Mouse (Mus musculus) MEL (cell line): ENCODE results near the gene Klf12. TPM values are rescaled to one million over a fixed set of nuclear protein-coding genes. Genes with fewer than 3 reads are reported as not detected.

ENCODE experiments used
- DNase-seq: peaks from one replicate; pipeline ENCODE4 v3.0.0; 2011; ENCODE audit warnings: low read depth, low spot score
- H3K27ac ChIP-seq: 2 replicates; pipeline ENCODE4 v1.5.1; 2012; ENCODE audit warnings: low read depth, mild to moderate bottlenecking, control low read depth, low read length, moderate library complexity; ENCODE audit not compliant: control insufficient read depth
- H3K27me3 ChIP-seq, 2 experiments: fragments of 150-350 bp in 1 of 2; sonication (generic) in 1 of 2; 2 replicates each; pipeline ENCODE4 v1.6.1; 2012; ENCODE audit warnings: low read length in 2 of 2, mild to moderate bottlenecking in 2 of 2, improper control_type of control experiment in 1 of 2, moderate library complexity in 1 of 2; ENCODE audit not compliant: insufficient read depth in 2 of 2, control insufficient read depth in 1 of 2
- H3K36me3 ChIP-seq, 2 experiments: 2 replicates each; pipeline ENCODE4 v1.6.1; 2012 to 2014; ENCODE audit warnings: low read length in 2 of 2, improper control_type of control experiment in 1 of 2, inconsistent platforms in 1 of 2, mild to moderate bottlenecking in 1 of 2; ENCODE audit not compliant: insufficient read depth in 2 of 2, control insufficient read depth in 1 of 2
- H3K4me1 ChIP-seq, 2 experiments: fragments of 150-350 bp in 1 of 2; sonication (generic) in 1 of 2; 2 replicates each; pipeline ENCODE4 v1.6.1; 2012; ENCODE audit warnings: low read length in 2 of 2, improper control_type of control experiment in 1 of 2, mild to moderate bottlenecking in 1 of 2; ENCODE audit not compliant: insufficient read depth in 2 of 2, control insufficient read depth in 1 of 2
- H3K4me3 ChIP-seq, 2 experiments: fragments of 150-350 bp in 1 of 2; sonication (generic) in 1 of 2; 2 replicates each; pipeline ENCODE4 v1.5.1; 2012; ENCODE audit warnings: low read depth in 2 of 2, low read length in 2 of 2, mild to moderate bottlenecking in 2 of 2, moderate library complexity in 2 of 2, control low read depth in 1 of 2, improper control_type of control experiment in 1 of 2; ENCODE audit not compliant: control insufficient read depth in 1 of 2, insufficient read depth in 1 of 2
- H3K79me2 ChIP-seq: 2 replicates; pipeline ENCODE4 v1.6.1; 2012; ENCODE audit warnings: mild to moderate bottlenecking, low read length, moderate library complexity; ENCODE audit not compliant: control insufficient read depth, poor library complexity, insufficient read depth
- H3K9ac ChIP-seq: 2 replicates; pipeline ENCODE4 v1.6.1; 2012; ENCODE audit warnings: low read depth, mild to moderate bottlenecking, control low read depth, low read length, moderate library complexity; ENCODE audit not compliant: control insufficient read depth, poor library complexity, severe bottlenecking
- H3K9me3 ChIP-seq: fragments of 150-350 bp; sonication (generic); replicated peaks from 2 replicates; pipeline ENCODE4 v1.6.1; 2012; ENCODE audit warnings: mild to moderate bottlenecking, low read length, improper control_type of control experiment, moderate library complexity; ENCODE audit not compliant: insufficient read depth
- BHLHE40 ChIP-seq: IDR thresholded peaks from 2 replicates; pipeline ENCODE4 v1.6.1; 2012; ENCODE audit warnings: low read depth, mild to moderate bottlenecking, inconsistent platforms, low read length, improper control_type of control experiment, borderline replicate concordance
- CHD2 ChIP-seq: IDR thresholded peaks from 2 replicates; pipeline ENCODE4 v1.6.1; 2011; ENCODE audit warnings: low read length, improper control_type of control experiment
- CTCF ChIP-seq, 3 experiments: IDR thresholded peaks in 2 of 3; conservative IDR thresholded peaks in 1 of 3; 2 replicates each; pipeline ENCODE4 v1.5.1; 2011 to 2012; ENCODE audit warnings: low read length in 3 of 3, low read depth in 2 of 3, mild to moderate bottlenecking in 2 of 3, improper control_type of control experiment in 1 of 3, inconsistent platforms in 1 of 3, mixed read lengths in 1 of 3, moderate library complexity in 1 of 3; ENCODE audit not compliant: control insufficient read depth in 1 of 3, insufficient read depth in 1 of 3, poor library complexity in 1 of 3, severe bottlenecking in 1 of 3
- HCFC1 ChIP-seq: IDR thresholded peaks from 2 replicates; pipeline ENCODE4 v1.6.1; 2012; ENCODE audit warnings: low read depth, mild to moderate bottlenecking, inconsistent platforms, low read length, improper control_type of control experiment, moderate library complexity
- JUND ChIP-seq: IDR thresholded peaks from 2 replicates; pipeline ENCODE4 v1.6.1; 2011; ENCODE audit warnings: low read depth, mild to moderate bottlenecking, improper control_type of control experiment, low read length
- KAT2A ChIP-seq: conservative IDR thresholded peaks from 2 replicates; pipeline ENCODE4 v1.6.1; 2012; ENCODE audit warnings: low read depth, low read length, improper control_type of control experiment, inconsistent platforms
- MAFK ChIP-seq: IDR thresholded peaks from 2 replicates; pipeline ENCODE4 v1.6.1; 2011; ENCODE audit warnings: low read depth, mild to moderate bottlenecking, low read length, improper control_type of control experiment, borderline replicate concordance
- MAX ChIP-seq: IDR thresholded peaks from 2 replicates; pipeline ENCODE4 v1.6.1; 2011; ENCODE audit warnings: low read length, improper control_type of control experiment
- MAZ ChIP-seq: IDR thresholded peaks from 2 replicates; pipeline ENCODE4 v1.6.1; 2012; ENCODE audit warnings: low read depth, mild to moderate bottlenecking, inconsistent platforms, low read length, improper control_type of control experiment
- MXI1 ChIP-seq: IDR thresholded peaks from 2 replicates; pipeline ENCODE4 v1.6.1; 2011; ENCODE audit warnings: mild to moderate bottlenecking, low read depth, low read length, improper control_type of control experiment
- MYB ChIP-seq: IDR thresholded peaks from 2 replicates; pipeline ENCODE4 v1.6.1; 2011; ENCODE audit warnings: mild to moderate bottlenecking, low read depth, low read length, improper control_type of control experiment
- MYC ChIP-seq: IDR thresholded peaks from 2 replicates; pipeline ENCODE4 v1.6.1; 2011; ENCODE audit warnings: low read depth, mild to moderate bottlenecking, low read length, improper control_type of control experiment, moderate library complexity
- NRF1 ChIP-seq: IDR thresholded peaks from 2 replicates; pipeline ENCODE4 v1.6.1; 2014; ENCODE audit warnings: low read depth, mild to moderate bottlenecking, inconsistent platforms, low read length, improper control_type of control experiment, moderate library complexity; ENCODE audit not compliant: poor library complexity, insufficient read depth, severe bottlenecking
- POLR2A ChIP-seq, 2 experiments: IDR thresholded peaks; 2 replicates each; pipeline ENCODE4 v1.6.1; 2011 to 2012; ENCODE audit warnings: low read length in 2 of 2, mild to moderate bottlenecking in 2 of 2, control low read depth in 1 of 2, improper control_type of control experiment in 1 of 2, low read depth in 1 of 2, moderate library complexity in 1 of 2; ENCODE audit not compliant: control insufficient read depth in 1 of 2, insufficient read depth in 1 of 2, poor library complexity in 1 of 2
- SMC3 ChIP-seq: IDR thresholded peaks from 2 replicates; pipeline ENCODE4 v1.6.1; 2011; ENCODE audit warnings: low read depth, low read length, improper control_type of control experiment
- TBP ChIP-seq: IDR thresholded peaks from 2 replicates; pipeline ENCODE4 v1.8.0; 2011; ENCODE audit warnings: low read depth, low read length, improper control_type of control experiment
- TCF12 ChIP-seq: IDR thresholded peaks from 2 replicates; pipeline ENCODE4 v1.6.1; 2014; ENCODE audit warnings: low read depth, mild to moderate bottlenecking, inconsistent platforms, low read length, improper control_type of control experiment, moderate library complexity
- UBTF ChIP-seq: IDR thresholded peaks from 2 replicates; pipeline ENCODE4 v1.6.1; 2012; ENCODE audit warnings: low read depth, mild to moderate bottlenecking, inconsistent platforms, low read length, improper control_type of control experiment, moderate library complexity, borderline replicate concordance; ENCODE audit not compliant: insufficient read depth
- USF2 ChIP-seq, 2 experiments: IDR thresholded peaks; 2 replicates each; pipeline ENCODE4 v1.6.1; 2011 to 2012; ENCODE audit warnings: improper control_type of control experiment in 2 of 2, low read length in 2 of 2, borderline replicate concordance in 1 of 2, inconsistent platforms in 1 of 2, low read depth in 1 of 2, mild to moderate bottlenecking in 1 of 2; ENCODE audit not compliant: insufficient read depth in 1 of 2
- ZKSCAN1 ChIP-seq: IDR thresholded peaks from 2 replicates; pipeline ENCODE4 v1.6.1; 2012; ENCODE audit warnings: low read depth, mild to moderate bottlenecking, inconsistent platforms, low read length, improper control_type of control experiment, moderate library complexity
- ZMIZ1 ChIP-seq: IDR thresholded peaks from 2 replicates; pipeline ENCODE4 v1.6.1; 2012; ENCODE audit warnings: low read depth, mild to moderate bottlenecking, inconsistent platforms, low read length, improper control_type of control experiment, moderate library complexity
- polyA plus RNA-seq, 2 experiments: library from polyadenylated mRNA; stranded (reverse) in 1 of 2; unstranded in 1 of 2; fragments of >175 nt in 1 of 2; fragments of >200 nt in 1 of 2; gene quantifications; 2 replicates each; pipeline versions ENCODE4 v1.2.1 to v1.2.4; 2012; ENCODE audit warnings: low replicate concordance in 2 of 2, low read depth in 1 of 2; ENCODE audit not compliant: insufficient read length in 2 of 2, insufficient read depth in 1 of 2, missing spikeins in 1 of 2
- total RNA-seq: library from RNA; depleted of rRNA; stranded (reverse); fragments of 300-350 nt; gene quantifications from 2 replicates; pipeline ENCODE4 v1.2.3, GENCODE M21; 2012

The Klf12 gene
- total and polyA plus RNA-seq, 3 experiments = 0.42 to 1.2 TPM; not detected in 1

GRCm38 (mm10) chr14:100207081-100207480 is 77.4 kb downstream of the Klf12 start:
- no peak overlapping the region for H3K9ac ChIP-seq
- no peaks in the 10 kb centered on the region for H3K36me3 ChIP-seq
- DNase-seq = no peak
- H3K9me3 ChIP-seq = no peaks in the 10 kb centered on the region
- H3K4me3 ChIP-seq = no peak overlapping the region
- no peaks in the 10 kb centered on the region for H3K27me3 ChIP-seq
- no peaks in the 10 kb centered on the region for H3K4me1 ChIP-seq
- no peak for TF ChIP-seq MAFK
- no peak for TF ChIP-seq ZMIZ1
- TF ChIP-seq MYB = no peak
- TF ChIP-seq MAZ = no peak
- no peak for TF ChIP-seq CHD2
- TF ChIP-seq HCFC1 = no peak
- no peak for TF ChIP-seq NRF1
- no peak for TF ChIP-seq CTCF (IDR thresholded peaks at IDR 0.05 in 2 of 3, conservative IDR thresholded peaks at IDR 0.05 in 1 of 3; ENCODE audit: control insufficient read depth in 1 of 3, insufficient read depth in 1 of 3, low read depth in 2 of 3, low read length in 3 of 3, poor library complexity in 1 of 3, severe bottlenecking in 1 of 3)
- TF ChIP-seq MYC = no peak
- no peak for TF ChIP-seq JUND
- no peak for TF ChIP-seq KAT2A
- no peak for TF ChIP-seq SMC3
- no peak for TF ChIP-seq MXI1
- H3K79me2 ChIP-seq = no peaks in the 10 kb centered on the region
- H3K27ac ChIP-seq = no peak overlapping the region

- Histone ChIP-seq H3K9ac (no peak overlapping the region), H3K79me2 (no peaks in the 10 kb centered on the region), H3K4me3 (no peak overlapping the region), H3K36me3 (no peaks in the 10 kb centered on the region), H3K27me3 (no peaks in the 10 kb centered on the region), H3K27ac (no peak overlapping the region), H3K4me1 (no peaks in the 10 kb centered on the region), H3K9me3 (no peaks in the 10 kb centered on the region)
- TF ChIP-seq ZMIZ1 (no peak), MAFK (no peak), BHLHE40 (no peak), TBP (no peak), POLR2A (IDR thresholded peaks at IDR 0.05; ENCODE audit: control insufficient read depth in 1 of 2, insufficient read depth in 1 of 2, low read depth in 1 of 2, low read length in 2 of 2, poor library complexity in 1 of 2) (no peak), MXI1 (no peak), ZKSCAN1 (no peak), TCF12 (no peak), USF2 (IDR thresholded peaks at IDR 0.05; ENCODE audit: borderline replicate concordance in 1 of 2, insufficient read depth in 1 of 2, low read depth in 1 of 2, low read length in 2 of 2) (no peak), MAX (no peak), UBTF (no peak), CTCF (IDR thresholded peaks at IDR 0.05 in 2 of 3, conservative IDR thresholded peaks at IDR 0.05 in 1 of 3; ENCODE audit: control insufficient read depth in 1 of 3, insufficient read depth in 1 of 3, low read depth in 2 of 3, low read length in 3 of 3, poor library complexity in 1 of 3, severe bottlenecking in 1 of 3) (no peak), MYC (no peak), CHD2 (no peak)
- DNase-seq = no peak
These were observed 78.3 kb downstream of the Klf12 start for GRCm38 (mm10) chr14:100206207-100206606.
